ENCODE assay signal across 15 mouse cellular contexts in genomic region chr1:71570116-71570515, GRCm38 (mm10).
"Had no signal": no experiment of that assay in that cellular context is flagged by ENCODE, and none has a peak within 500 bp of the region (broad histone marks: within the 10 kb centered on the region; RNA-seq: fewer than 3 reads in every experiment).

No protein-coding gene starts in this region.

- H3K4me2 ChIP-seq: liver, embryonic 12.5 days; lung, embryonic 14.5 days; midbrain, embryonic 12.5 days; midbrain, embryonic 15.5 days; neural tube, embryonic 12.5 days had no signal

- ATAC-seq: liver, embryonic 12.5 days; midbrain, embryonic 15.5 days had no signal

- DNase-seq: lung, adult 18-20 months; lung, embryonic 14.5 days; lung, postnatal 14 days; lung, postnatal 36 days; right cerebral cortex, postnatal 14 days; thymus, adult 18-20 months; thymus, postnatal 14 days; thymus, postnatal 36 days had no signal

- H3K27me3 ChIP-seq: liver, embryonic 12.5 days; megakaryocyte, embryonic 14.5 days; midbrain, embryonic 12.5 days; midbrain, embryonic 15.5 days; neural tube, embryonic 12.5 days had no signal

- H3K4me3 ChIP-seq: liver, embryonic 12.5 days; megakaryocyte, embryonic 14.5 days; midbrain, embryonic 12.5 days; midbrain, embryonic 15.5 days; neural tube, embryonic 12.5 days had no signal

- H3K4me1 ChIP-seq: liver, embryonic 12.5 days; midbrain, embryonic 12.5 days; midbrain, embryonic 15.5 days; neural tube, embryonic 12.5 days had no signal

- H3K27ac ChIP-seq: liver, embryonic 12.5 days; liver, embryonic 14.5 days; macrophage; midbrain, embryonic 12.5 days; midbrain, embryonic 15.5 days; neural tube, embryonic 12.5 days had no signal

- H3K9ac ChIP-seq: liver, embryonic 12.5 days; liver, embryonic 14.5 days; lung, embryonic 14.5 days; midbrain, embryonic 12.5 days; midbrain, embryonic 15.5 days; neural tube, embryonic 12.5 days had no signal

- H3K9me3 ChIP-seq: liver, embryonic 12.5 days; midbrain, embryonic 12.5 days; midbrain, embryonic 15.5 days; neural tube, embryonic 12.5 days had no signal
